Mouse (Mus musculus): ENCODE measurements around the gene Nrsn2.

DNA sequence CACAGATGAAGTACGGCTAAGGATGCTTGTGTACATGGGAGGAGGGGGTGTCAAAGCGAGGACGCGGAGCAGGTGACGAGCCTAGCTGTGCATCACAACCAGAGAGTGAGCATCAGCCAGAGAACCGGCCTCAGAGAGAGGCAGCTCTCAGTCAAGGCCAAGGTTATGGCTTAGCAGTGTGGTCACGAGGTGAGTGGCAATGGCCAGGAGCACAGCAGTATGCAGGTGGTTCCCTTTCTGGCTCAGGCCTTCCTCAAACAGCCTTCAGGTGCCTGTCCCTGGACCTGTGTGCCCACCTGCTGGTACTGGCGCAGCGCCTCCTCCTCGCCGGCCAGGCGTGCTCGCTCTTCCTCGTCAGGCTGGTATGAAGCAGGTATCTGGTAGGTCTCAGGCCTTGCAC, 52.5 kb downstream of the Nrsn2 start:
- TF ChIP-seq CTCF (IDR thresholded peaks at IDR 0.05; ENCODE audit: low read depth, low read length): no peak
- no peak for TF ChIP-seq GATA1 (IDR thresholded peaks at IDR 0.05; ENCODE audit: borderline replicate concordance, low read length)
- TF ChIP-seq TAL1 (conservative IDR thresholded peaks at IDR 0.05; ENCODE audit: low read depth, low read length): no peak
- TF ChIP-seq POLR2AphosphoS5 (IDR thresholded peaks at IDR 0.05; ENCODE audit: insufficient replicate concordance, low read depth, low read length): no peak
- no peak for TF ChIP-seq GATA2 (IDR thresholded peaks at IDR 0.05; ENCODE audit: borderline replicate concordance, low read depth, low read length)
